Mouse (Mus musculus) liver, postnatal 0 days (tissue): ENCODE measurements around the gene Pinlyp. TPM values are rescaled to one million over a fixed set of nuclear protein-coding genes. Genes with fewer than 3 reads are reported as not detected.

Experiments
- ATAC-seq: fragments of 200-750 bp; cut with Nextera tagmentation; 2 replicates; pipeline ENCODE4 v1.8.0; 2017; ENCODE audit warnings: mild to moderate bottlenecking, moderate library complexity
- DNase-seq: peaks from one replicate; pipeline ENCODE4 v3.0.0-alpha.2; 2016
- H3K27ac ChIP-seq: fragments of 300-500 bp; sonication (generic); 2 replicates; pipeline ENCODE4 v1.5.1; 2014; ENCODE audit warnings: antibody characterized with exemption, moderate library complexity, mild to moderate bottlenecking, low read depth
- H3K27me3 ChIP-seq: fragments of 300-500 bp; sonication (generic); 2 replicates; pipeline ENCODE4 v1.6.1; 2014; ENCODE audit warnings: low read length, control low read depth, mixed read lengths; ENCODE audit not compliant: insufficient read depth
- H3K36me3 ChIP-seq: fragments of 300-500 bp; sonication (generic); replicated peaks from 2 replicates; pipeline ENCODE4 v1.6.1; 2014; ENCODE audit warnings: mild to moderate bottlenecking, control low read depth, low read length, moderate library complexity, mixed read lengths; ENCODE audit not compliant: insufficient read depth
- H3K4me1 ChIP-seq: fragments of 300-500 bp; sonication (generic); 2 replicates; pipeline ENCODE4 v1.6.1; 2014; ENCODE audit warnings: antibody characterized with exemption, mild to moderate bottlenecking, control low read depth; ENCODE audit not compliant: insufficient read depth
- H3K4me2 ChIP-seq: fragments of 300-500 bp; sonication (generic); 2 replicates; pipeline ENCODE4 v1.6.1; 2014; ENCODE audit warnings: low read depth, mild to moderate bottlenecking, low read length, moderate library complexity, mixed read lengths
- H3K4me3 ChIP-seq: fragments of 300-500 bp; sonication (generic); 2 replicates; pipeline ENCODE4 v1.5.1; 2014; ENCODE audit warnings: low read depth, low read length
- H3K9ac ChIP-seq: fragments of 300-500 bp; sonication (generic); replicated peaks from 2 replicates; pipeline ENCODE4 v1.6.1; 2014; ENCODE audit warnings: mild to moderate bottlenecking, moderate library complexity
- H3K9me3 ChIP-seq: fragments of 300-500 bp; sonication (generic); 2 replicates; pipeline ENCODE4 v1.6.1; 2016; ENCODE audit warnings: mild to moderate bottlenecking, control low read depth, low read length, mixed read lengths
- CTCF ChIP-seq: sonication (generic); IDR thresholded peaks from 2 replicates; pipeline ENCODE4 v1.5.1; 2016; ENCODE audit warnings: antibody characterized with exemption, low read depth
- EP300 ChIP-seq: IDR thresholded peaks from 2 replicates; pipeline ENCODE4 v1.6.1; 2016; ENCODE audit warnings: antibody characterized with exemption, low read depth, mild to moderate bottlenecking
- WGBS: fragments of 180-500 bp; shearing (Covaris S2); extraction: QIAGEN DNeasy Blood & Tissue Kit; methylation state at CpG from one replicate; pipeline ENCODE4 v1.1.7; 2014; ENCODE audit not compliant: insufficient replicate concordance; 5-methylcytosine and 5-hydroxymethylcytosine counted together
- polyA plus RNA-seq: library from polyadenylated mRNA; unstranded; fragments of >200 nt; fragmentation: Nextera tagmentation; extraction: Ambion mirVana; gene quantifications from 2 replicates; pipeline ENCODE4 v1.2.1, GENCODE M21; 2015

The Pinlyp gene
- polyA plus RNA-seq, 1 experiment from 2014 or later: not detected

DNA sequence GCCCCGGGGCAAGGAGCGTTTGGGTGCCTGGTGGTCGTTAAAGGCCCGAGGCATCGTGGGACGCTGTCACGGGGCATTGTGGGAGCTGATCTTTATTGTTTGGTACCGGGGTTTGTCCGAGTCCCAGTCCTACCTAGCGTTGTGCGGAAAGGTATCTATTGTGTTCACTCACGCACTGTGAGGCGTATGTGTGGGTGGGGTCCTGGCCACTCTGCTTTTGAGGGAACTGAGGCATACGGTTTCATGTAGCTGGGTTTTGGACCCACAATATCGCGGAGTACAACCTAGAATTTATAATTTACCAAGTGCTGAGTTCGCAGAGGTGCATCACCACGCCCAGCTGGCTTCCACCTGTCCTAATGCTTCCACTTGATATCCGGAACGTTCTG, 38.2 kb downstream of the Pinlyp start:
- H3K9ac ChIP-seq: peak overlapping the region; percentile 86
- H3K27me3 ChIP-seq: peaks cover 6% of the 10 kb centered on the region
- 1% methylated on average over 20 of the region's 20 CpGs for WGBS
- ATAC-seq (peak; percentile 3; the same call in 1 of the 2 replicates), DNase-seq (no peak)
- H3K9me3 ChIP-seq: no peaks in the 10 kb centered on the region
- peak overlapping the region; percentile 97 for H3K4me2 ChIP-seq
- peaks cover 14% of the 10 kb centered on the region for H3K4me1 ChIP-seq
- H3K27ac ChIP-seq: peak overlapping the region; percentile 90
- TF ChIP-seq EP300: no peak
- TF ChIP-seq CTCF: no peak
- H3K36me3 ChIP-seq: no peaks in the 10 kb centered on the region
- H3K4me3 ChIP-seq: peak overlapping the region; percentile 69

DNA sequence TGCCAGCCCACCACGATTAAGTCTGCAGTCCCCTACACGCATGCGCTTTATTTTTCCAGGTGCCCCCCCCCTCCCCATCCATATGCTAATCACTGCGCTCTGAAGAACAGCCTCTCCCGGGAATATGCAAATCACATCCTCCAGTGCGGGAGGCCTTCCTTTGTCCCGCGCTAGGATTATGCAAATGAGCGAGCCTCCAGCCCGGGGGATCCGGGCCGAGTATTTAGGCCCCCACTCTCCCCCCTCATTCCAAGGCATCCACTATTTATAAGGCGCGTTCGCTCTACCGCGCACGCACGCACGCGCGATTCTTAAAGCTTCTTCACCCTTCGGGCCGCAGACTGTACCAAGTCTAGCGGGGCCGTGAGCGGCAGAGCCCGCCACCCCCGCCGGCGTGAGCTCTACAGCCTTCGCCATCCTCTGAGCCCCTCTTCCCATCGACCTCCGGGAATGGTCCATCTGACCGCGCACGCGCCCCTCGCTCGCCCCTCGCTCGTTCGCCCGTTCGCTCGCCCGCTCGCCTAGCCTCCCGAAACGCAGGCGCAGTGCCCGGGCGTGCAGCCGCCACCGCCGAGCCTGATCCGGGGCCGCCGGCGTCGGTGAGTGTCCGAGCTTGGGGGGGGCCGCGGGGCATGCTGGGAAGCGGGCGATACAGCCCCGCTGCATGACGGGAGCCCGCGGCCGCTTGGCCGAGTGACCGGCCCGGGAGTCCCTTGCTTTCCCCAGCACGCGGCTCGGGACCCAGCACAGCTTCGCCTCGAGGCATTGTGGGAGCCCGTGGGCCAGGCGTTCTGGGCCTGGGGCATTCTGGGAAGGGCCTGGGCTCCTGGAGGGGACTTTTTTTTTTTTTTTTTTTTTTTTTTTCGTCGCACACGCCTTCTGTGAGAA, 38.8 kb downstream of the Pinlyp start, which contains the start of gene Zfp428:
TSS of gene Zfp428 (plus strand) at position 169 of the 888 bp plus-strand sequence.
- Histone ChIP-seq H3K36me3 (no peaks in the 10 kb centered on the region), H3K9ac (peak within 1 kb of the TSS; percentile 86), H3K4me3 (peak within 1 kb of the TSS; percentile 69), H3K4me2 (peak within 1 kb of the TSS; percentile 97), H3K9me3 (no peaks in the 10 kb centered on the region), H3K27ac (peak within 1 kb of the TSS; percentile 90), H3K27me3 (peaks cover 11% of the 10 kb centered on the region), H3K4me1 (peaks cover 14% of the 10 kb centered on the region)
- WGBS: 2% methylated on average over 74 of the region's 84 CpGs
- DNase-seq (peak; percentile 88), ATAC-seq (peak; percentile 89)
- no peak for TF ChIP-seq CTCF

DNA sequence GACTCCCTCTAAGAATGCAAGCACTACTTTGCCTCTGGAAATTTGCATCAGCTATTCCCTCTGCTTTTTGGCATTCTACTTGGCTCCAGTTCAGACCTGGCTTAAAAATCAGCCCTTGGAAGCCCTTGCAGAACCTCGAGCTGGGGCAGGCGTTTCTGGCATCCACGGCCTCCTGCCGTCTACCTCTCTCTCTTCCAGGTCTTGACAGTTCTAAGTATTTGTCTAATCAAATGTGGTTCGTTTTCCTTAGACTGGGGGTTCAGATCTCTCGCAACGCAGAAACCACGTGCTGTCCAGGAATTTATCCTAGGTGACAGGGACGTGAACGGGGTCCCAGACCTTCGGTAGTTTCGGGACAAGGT, 39.5 kb downstream of the Pinlyp start:
- Histone ChIP-seq H3K4me3 (peak overlapping the region; percentile 69), H3K9ac (peak overlapping the region; percentile 86), H3K4me2 (peak overlapping the region; percentile 97), H3K27ac (no peak overlapping the region), H3K4me1 (peaks cover 14% of the 10 kb centered on the region), H3K36me3 (no peaks in the 10 kb centered on the region), H3K9me3 (no peaks in the 10 kb centered on the region), H3K27me3 (peaks cover 15% of the 10 kb centered on the region)
- DNase-seq (no peak), ATAC-seq (no peak)
- 5% methylated on average over 12 of the region's 12 CpGs for WGBS
- TF ChIP-seq EP300: no peak
- TF ChIP-seq CTCF: no peak

- no peak overlapping the region for H3K9ac ChIP-seq
- H3K27ac ChIP-seq: no peak overlapping the region
- H3K27me3 ChIP-seq: peaks cover 19% of the 10 kb centered on the region
- ATAC-seq (no peak), DNase-seq (no peak)
- TF ChIP-seq CTCF (no peak), EP300 (no peak)
- H3K4me1 ChIP-seq: peaks cover 14% of the 10 kb centered on the region
- 0 out of 2 replicates have a peak overlapping the region, but pooled peaks have one; percentile 97 for H3K4me2 ChIP-seq
- WGBS: 41% methylated on average over 3 of the region's 3 CpGs
- 0 out of 2 replicates have a peak overlapping the region, but pooled peaks have one; percentile 69 for H3K4me3 ChIP-seq
- H3K36me3 ChIP-seq: no peaks in the 10 kb centered on the region
- no peaks in the 10 kb centered on the region for H3K9me3 ChIP-seq
Measured at GRCm38 (mm10) chr7:24506065-24506459, 39.9 kb downstream of the Pinlyp start.

DNA sequence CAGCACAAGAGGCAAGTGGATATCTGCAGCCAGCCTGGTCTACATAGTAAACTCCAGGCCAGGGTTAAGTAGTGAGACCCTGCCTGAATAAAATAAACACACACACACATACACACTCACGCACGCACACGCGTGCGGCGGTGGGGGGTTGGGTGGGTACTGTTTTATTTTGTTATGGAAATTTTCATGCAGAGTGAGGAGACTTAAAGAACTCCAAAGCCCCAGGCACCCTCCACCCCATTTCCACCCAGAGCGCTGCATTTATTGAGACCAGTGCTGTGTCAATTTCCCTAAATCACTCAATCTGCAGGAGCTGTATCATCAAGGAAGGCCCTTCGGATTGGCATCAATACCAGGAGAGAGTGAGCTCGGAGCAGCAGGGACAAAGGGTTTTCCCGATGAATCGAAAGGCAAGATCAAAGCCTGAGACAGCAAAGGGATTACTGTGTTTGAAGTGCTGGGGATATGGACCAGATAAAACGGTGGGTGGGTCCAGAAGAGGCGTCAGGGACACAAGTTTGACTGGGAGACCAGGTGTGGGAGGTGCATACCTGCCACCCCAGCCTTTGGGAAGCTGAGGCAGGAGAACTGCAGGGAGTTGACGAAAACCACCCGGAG, 40.4 kb downstream of the Pinlyp start:
- DNase-seq (no peak), ATAC-seq (no peak)
- Histone ChIP-seq H3K9ac (no peak overlapping the region), H3K9me3 (0 out of 2 replicates have a peak, but pooled peaks cover 2% of the 10 kb centered on the region), H3K27me3 (peaks cover 23% of the 10 kb centered on the region), H3K27ac (no peak overlapping the region), H3K4me2 (0 out of 2 replicates have a peak overlapping the region, but pooled peaks have one; percentile 11), H3K36me3 (no peaks in the 10 kb centered on the region), H3K4me1 (peaks cover 14% of the 10 kb centered on the region), H3K4me3 (no peak overlapping the region)
- 56% methylated on average over 15 of the region's 15 CpGs for WGBS
- TF ChIP-seq EP300 (no peak), CTCF (no peak)

DNA sequence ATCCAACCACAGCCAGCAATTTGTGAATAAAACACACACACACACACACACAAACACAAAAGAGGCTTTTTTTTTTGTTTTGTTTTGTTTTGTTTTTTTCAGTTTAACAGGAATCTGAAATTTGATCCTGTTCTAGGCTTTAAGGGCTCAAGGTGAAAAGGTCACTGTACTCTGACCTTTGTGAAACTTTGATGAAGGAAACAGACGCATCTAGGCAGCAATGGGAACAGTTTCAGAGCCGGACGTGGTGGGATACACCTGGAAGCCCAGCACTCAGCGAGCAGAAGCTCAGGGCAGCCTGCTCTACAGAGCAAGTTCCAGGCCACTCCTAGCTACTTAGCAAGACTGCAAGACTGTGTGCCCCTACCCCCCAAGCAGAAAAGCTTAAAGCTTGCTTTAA, 41.0 kb downstream of the Pinlyp start:
- Histone ChIP-seq H3K36me3 (no peaks in the 10 kb centered on the region), H3K4me1 (peaks cover 17% of the 10 kb centered on the region), H3K4me3 (no peak overlapping the region), H3K9ac (no peak overlapping the region; the same call in 1 of the 2 replicates), H3K27me3 (peaks cover 30% of the 10 kb centered on the region), H3K27ac (no peak overlapping the region), H3K9me3 (0 out of 2 replicates have a peak, but pooled peaks cover 2% of the 10 kb centered on the region), H3K4me2 (no peak overlapping the region)
- ATAC-seq (no peak), DNase-seq (no peak)
- no peak for TF ChIP-seq EP300
- TF ChIP-seq CTCF: no peak
- 21% methylated on average over 4 of the region's 4 CpGs for WGBS
